Mouse (Mus musculus) embryo, embryonic 10.5 days (tissue): Measurements from ENCODE around the gene Rtn3.
A peak's percentile ranks its signal among the peaks of the same experiment; 100 is the strongest.
"Not testable (repeated sequence)": the region's sequence is repeated elsewhere in the genome, so short reads cannot be mapped to it uniquely, and the experiment has no call there.

Experiments used
- DNase-seq: peaks from one replicate; pipeline ENCODE4 v3.0.0-alpha.2; 2015; ENCODE audit warnings: low spot score

Gene Rtn3

GRCm38 (mm10) chr19:7482599-7483511 lies at the start of gene Rtn3:
Rtn3 (minus strand) TSS chr19:7483281.
- DNase-seq: peak; percentile 98

GRCm38 (mm10) chr19:7531906-7532305 lies 48.8 kb upstream of the Rtn3 start:
- no peak for DNase-seq

GRCm38 (mm10) chr19:7528639-7529428 lies 45.8 kb upstream of the Rtn3 start:
- DNase-seq: peak; percentile 80

DNA sequence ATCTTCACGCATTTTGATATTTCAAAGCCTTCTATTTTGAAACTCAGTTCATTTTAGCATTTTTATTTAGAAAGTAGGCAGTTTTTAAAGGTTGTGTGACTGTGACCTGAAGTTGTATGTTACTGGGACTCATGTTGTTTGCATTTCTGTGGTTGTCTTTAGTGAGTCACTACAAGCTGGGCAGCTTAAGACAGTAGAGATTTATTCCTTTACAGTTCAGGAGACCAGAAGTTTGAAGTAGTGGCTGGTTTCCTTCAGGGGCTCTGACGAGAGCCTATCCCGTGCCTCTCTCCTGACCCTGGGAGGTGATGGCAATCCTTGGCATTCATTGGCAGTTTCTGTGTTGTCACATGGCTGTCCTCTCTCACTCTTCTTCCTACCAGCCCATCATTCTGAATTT lies 41.8 kb upstream of the Rtn3 start:
- no peak for DNase-seq

GRCm38 (mm10) chr19:7523781-7524180 lies 40.7 kb upstream of the Rtn3 start:
- no peak for DNase-seq

- DNase-seq: peak; percentile 10
These were observed 40.2 kb upstream of the Rtn3 start for GRCm38 (mm10) chr19:7523292-7523691.

DNA sequence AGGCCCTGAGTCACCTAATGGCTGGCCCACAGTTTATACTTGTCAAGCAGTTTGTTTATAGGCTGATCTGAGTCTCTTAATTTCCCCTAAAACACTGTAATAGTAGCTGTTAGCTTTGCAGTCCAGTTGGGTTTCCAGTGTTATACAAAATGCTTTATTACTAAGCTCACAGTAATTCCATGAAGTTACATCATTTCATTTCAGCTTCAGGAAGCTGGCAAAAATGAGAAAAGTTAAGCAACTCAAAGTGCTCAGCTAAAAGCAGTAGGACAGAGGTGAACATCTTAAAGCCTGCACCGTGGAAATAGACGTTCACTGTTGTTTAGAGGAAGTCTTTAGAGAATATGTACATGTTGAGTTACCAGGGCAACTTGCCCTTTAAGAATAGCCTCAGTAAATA lies 39.8 kb upstream of the Rtn3 start:
- no peak for DNase-seq

DNA sequence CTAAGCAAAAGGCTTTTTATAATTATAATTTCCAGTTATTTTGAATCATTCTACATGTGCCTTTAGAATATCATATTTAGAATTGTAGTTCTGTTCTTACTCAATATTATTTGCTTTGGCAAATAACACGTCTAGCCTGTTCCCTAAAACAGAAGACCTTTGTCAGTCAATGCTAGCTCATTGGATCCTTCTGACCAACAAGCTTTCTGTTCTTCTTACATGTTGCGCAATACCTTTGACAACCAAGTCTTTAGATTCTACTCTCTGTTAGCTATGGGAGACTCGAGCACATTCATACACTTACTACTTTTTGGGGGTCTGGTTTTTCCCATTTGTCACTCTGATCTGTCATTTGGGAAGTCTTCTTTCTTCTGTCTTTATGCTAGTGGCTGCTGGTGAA lies 38.5 kb upstream of the Rtn3 start:
- no peak for DNase-seq

DNA sequence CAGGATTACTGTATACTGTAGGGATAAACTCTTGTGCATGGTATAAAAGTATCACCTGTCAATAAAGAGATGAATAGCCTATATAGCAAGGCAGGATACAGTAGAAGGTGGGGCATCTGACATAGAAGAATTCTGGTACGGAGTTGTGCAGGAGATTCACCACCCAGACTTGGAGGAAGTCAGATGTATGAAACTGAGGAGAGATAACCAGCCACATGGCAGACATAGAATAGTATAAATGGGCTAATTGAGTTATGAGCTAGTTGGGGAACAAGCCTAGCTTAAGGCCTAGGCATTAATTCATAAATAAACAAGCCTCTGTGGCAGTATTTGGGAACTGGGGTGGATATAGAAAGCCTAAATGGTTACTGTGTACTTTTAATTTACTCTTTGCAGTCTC lies 33.4 kb upstream of the Rtn3 start:
- no peak for DNase-seq

- no peak for DNase-seq
These were observed 24.9 kb upstream of the Rtn3 start for GRCm38 (mm10) chr19:7508026-7508425.

GRCm38 (mm10) chr19:7506321-7506720 lies 23.2 kb upstream of the Rtn3 start:
- DNase-seq: no peak

DNA sequence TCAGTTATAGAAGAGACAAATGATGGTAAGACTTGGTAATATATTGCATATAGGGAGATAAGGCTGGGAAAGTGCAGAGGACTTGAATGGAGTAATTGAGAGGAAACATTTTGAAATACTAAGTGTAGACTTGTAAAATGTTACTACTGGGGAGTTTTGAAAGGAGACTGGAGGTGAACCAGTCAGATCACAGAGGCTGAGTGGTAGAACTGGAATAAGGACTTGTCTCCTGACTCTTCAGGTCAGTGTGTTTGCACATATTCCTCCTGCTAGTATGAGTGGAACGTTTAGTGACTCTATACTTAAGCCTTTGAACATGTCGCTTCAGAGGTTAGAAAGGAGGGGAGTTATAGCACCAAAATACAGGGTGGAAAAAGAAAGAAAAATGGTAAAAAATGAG lies 19.4 kb upstream of the Rtn3 start:
- no peak for DNase-seq

DNA sequence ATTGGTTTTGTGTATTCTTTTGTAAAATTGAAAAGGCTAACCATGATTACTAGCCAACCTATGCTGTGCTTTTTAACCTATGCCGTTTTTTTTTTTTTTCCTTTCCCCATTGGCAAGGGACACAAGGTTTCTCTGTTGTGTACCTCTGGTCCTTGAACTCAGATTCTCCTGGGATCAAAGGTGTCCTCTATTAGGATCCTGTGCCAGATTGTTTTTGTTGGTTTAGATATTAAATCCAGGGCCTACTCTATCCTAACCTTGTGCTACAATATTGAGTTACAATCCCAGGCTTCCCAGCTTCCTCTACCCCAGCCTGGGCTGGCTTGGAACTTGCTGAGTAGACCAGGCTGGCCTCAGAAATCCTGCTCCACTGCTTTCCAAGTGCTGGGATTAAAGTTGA lies 17.6 kb upstream of the Rtn3 start:
- no peak for DNase-seq

DNA sequence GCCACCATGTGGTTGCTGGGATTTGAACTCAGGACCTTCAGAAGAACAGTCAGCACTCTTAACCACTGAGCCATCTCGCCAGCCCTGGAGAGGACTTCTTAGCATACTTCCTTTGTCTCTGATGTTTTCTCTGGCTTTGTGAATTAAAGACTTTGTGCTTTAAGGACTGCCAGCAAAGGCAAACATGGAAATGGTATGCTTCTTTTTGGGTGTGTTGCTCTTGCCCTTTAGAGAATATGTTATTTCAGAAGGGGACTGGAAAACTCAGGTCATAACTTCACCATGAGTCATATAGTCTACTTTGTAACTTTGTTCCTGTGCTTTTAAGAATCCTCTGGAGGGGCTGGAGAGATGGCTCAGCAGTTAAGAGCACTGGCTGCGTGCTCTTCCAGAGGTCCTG lies 15.7 kb upstream of the Rtn3 start:
- DNase-seq: no peak

- not testable (repeated sequence) for DNase-seq
These were observed 13.0 kb upstream of the Rtn3 start for GRCm38 (mm10) chr19:7496070-7496469.

DNA sequence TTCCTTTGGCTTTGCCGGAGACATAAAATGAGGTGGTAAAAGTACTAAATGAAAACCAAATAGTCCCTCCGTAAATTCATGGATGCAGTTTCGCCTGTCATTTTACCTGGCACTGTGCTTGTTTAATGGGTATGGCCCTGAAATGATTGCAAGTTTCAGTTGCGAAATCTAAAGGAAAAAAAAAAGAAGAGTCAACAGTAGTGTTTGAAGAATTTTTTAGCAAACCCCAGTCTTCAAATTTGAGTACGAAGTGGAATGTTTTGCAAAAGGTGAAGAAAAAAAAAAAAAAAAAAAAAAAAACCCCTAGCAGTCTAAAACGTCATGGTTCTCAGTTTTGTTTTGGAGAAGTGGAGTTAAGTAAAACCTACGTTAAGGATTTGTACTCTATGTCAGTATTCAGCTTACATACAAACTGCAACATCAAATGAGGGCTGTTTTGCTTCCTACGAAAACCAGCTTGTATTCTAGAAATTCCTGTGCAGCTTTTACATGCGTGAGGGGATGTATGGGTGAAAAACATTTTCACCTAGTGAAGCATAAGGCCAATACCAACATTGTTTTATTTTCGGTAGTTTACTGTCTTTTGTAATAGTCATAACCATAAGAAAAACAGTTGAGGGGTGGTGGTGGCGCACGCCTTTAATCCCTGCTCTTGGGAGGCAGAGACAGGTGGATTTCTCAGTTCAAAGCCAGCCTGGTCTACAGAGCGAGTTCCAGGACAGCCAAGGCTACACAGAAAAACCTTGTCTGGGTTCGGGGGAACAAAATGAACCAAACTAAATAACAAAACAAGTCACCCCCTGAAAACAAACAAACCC lies 12.3 kb upstream of the Rtn3 start:
- DNase-seq: peak; percentile 44

- peak; percentile 96 for DNase-seq
These were observed 11.3 kb upstream of the Rtn3 start for GRCm38 (mm10) chr19:7494187-7495015.

DNA sequence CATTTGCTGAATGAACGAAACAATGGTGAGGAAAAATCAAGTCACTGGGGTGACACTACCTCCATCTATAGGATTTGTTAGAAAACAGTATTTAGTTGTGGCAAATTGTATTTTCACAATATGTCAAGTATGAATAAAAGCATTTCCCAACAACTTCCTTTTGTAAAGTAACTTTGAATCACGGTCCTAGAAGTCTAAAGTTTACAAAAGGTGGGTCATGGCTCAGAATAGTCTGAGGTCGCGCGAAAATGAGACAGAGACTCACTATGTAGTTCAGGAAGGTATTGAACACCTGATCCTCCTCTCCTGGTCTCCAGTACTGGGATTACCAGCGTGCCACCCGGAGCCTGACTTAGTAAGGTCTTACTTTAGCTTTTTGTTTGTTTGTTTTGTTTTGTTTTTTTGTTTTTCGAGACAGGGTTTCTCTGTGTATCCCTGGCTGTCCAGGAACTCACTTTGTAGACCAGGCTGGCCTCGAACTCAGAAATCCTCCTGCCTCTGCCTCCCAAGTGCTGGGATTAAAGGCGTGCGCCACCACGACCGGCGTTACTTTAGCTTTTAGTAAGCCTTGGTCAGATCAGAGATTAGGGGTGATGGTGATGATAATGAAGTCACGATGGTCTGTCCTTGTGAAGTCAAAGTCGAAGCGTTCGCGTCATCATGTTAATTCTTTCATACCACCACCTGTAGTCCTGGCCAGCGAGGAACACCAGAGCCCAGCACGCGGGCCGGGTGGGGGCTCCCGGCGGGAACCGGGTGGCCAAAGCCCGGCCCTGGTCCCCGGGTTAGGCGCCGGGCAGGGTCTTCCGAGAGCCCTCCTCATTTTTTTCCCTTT lies 10.5 kb upstream of the Rtn3 start, which contains the start of gene Atl3:
TSS of gene Atl3 (plus strand) at position 689 of the 835 bp plus-strand sequence.
- peak; percentile 10 for DNase-seq

- DNase-seq: no peak
These were observed 9.6 kb upstream of the Rtn3 start for GRCm38 (mm10) chr19:7492682-7493081.

- no peak for DNase-seq
These were observed 8.9 kb upstream of the Rtn3 start for GRCm38 (mm10) chr19:7491960-7492359.
